Mouse (Mus musculus) bone marrow, adult 2 months (tissue): ENCODE data around the gene Reck. TPM values are rescaled to one million over a fixed set of nuclear protein-coding genes. Genes with fewer than 3 reads are reported as not detected.

Experiments used
- H3K27ac ChIP-seq: fragments of 200-500 bp; 2 replicates; pipeline ENCODE4 v1.5.1; 2012; ENCODE audit warnings: low read depth, mild to moderate bottlenecking, control low read depth, inconsistent platforms, low read length; ENCODE audit not compliant: control insufficient read depth, poor library complexity, insufficient read depth
- H3K4me1 ChIP-seq: fragments of 200-500 bp; 2 replicates; pipeline ENCODE4 v1.6.1; 2011; ENCODE audit warnings: low read length; ENCODE audit not compliant: control insufficient read depth, insufficient read depth
- H3K4me3 ChIP-seq: fragments of 200-500 bp; replicated peaks from 2 replicates; pipeline ENCODE3; 2011; ENCODE audit warnings: mild to moderate bottlenecking, low read depth, low read length, control low read depth; ENCODE audit not compliant: control insufficient read depth
- CTCF ChIP-seq: fragments of 200-500 bp; IDR thresholded peaks from 2 replicates; pipeline ENCODE4 v1.5.1; 2011; ENCODE audit warnings: low read length, control low read depth; ENCODE audit not compliant: control insufficient read depth, insufficient read depth
- POLR2A ChIP-seq: fragments of 200-500 bp; IDR thresholded peaks from 2 replicates; pipeline ENCODE4 v1.6.1; 2011; ENCODE audit warnings: low read depth, mild to moderate bottlenecking, control low read depth, low read length, borderline replicate concordance; ENCODE audit not compliant: control insufficient read depth
- WGBS: fragments of 180-500 bp; shearing (Covaris S2); methylation state at CpG from one replicate; pipeline ENCODE4 v1.1.7; 2018; 5-methylcytosine and 5-hydroxymethylcytosine counted together
- polyA plus RNA-seq: library from polyadenylated mRNA; stranded (reverse); fragments of >200 nt; gene quantifications from 2 replicates; pipeline ENCODE4 v1.2.4, GENCODE M21; 2011; ENCODE audit warnings: low replicate concordance; ENCODE audit not compliant: missing spikeins, insufficient read depth, insufficient read length

The Reck gene
- polyA plus RNA-seq, 1 experiment: 2.9 TPM

DNA sequence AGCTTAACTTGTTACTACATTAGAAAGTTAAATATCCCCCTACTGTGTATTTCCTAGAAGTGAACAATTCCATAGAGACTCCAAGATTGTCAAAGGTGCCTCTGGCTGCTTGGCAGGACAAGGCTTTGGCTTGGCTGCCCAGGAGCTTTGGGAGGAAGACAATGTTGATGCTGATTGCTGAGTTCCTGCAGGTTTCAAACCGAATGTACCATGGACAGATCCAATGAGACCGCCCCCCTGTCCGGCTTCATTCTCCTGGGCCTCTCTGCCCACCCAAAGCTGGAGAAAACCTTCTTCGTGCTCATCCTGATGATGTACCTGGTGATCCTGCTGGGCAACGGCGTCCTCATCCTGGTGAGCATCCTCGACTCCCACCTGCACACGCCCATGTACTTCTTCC lies 21.2 kb upstream of the Reck start:
- WGBS: 67% methylated on average over 8 of the region's 8 CpGs
- TF ChIP-seq CTCF: no peak
- TF ChIP-seq POLR2A: no peak
- no peak overlapping the region for H3K4me3 ChIP-seq
- no peak overlapping the region for H3K27ac ChIP-seq
- H3K4me1 ChIP-seq: no peaks in the 10 kb centered on the region

- no peak overlapping the region for H3K27ac ChIP-seq
- 83% methylated on average over 10 of the region's 10 CpGs for WGBS
- H3K4me3 ChIP-seq: no peak overlapping the region
- no peaks in the 10 kb centered on the region for H3K4me1 ChIP-seq
- no peak for TF ChIP-seq CTCF
Observed at GRCm38 (mm10) chr4:43859886-43860285, 15.4 kb upstream of the Reck start.

GRCm38 (mm10) chr4:43860744-43861519 lies 14.4 kb upstream of the Reck start:
- TF ChIP-seq CTCF: peak; percentile 75
- no peak for TF ChIP-seq POLR2A
- Histone ChIP-seq H3K4me1 (no peaks in the 10 kb centered on the region), H3K27ac (no peak overlapping the region), H3K4me3 (no peak overlapping the region)
- WGBS: 21% methylated on average over 14 of the region's 14 CpGs

DNA sequence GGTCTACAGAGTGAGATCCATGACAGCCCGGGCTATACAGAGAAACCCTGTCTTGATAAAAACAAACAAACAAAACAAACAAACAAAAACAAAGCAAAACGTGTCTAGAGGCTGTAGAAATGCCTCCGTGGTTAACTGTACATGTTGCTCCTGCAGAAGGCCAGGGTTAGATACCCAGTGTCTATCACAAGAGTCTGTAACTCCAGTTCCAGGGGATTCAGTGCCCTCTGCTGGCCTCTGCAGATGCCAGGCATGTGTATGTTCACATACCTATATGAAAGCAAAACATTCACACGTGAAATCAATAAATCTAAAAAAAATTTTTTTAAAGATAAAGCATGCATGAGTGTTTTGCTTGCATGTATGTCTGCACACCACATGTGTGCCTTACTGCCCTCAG lies 12.0 kb upstream of the Reck start:
- Histone ChIP-seq H3K4me3 (no peak overlapping the region), H3K27ac (no peak overlapping the region), H3K4me1 (no peaks in the 10 kb centered on the region)
- no peak for TF ChIP-seq CTCF
- TF ChIP-seq POLR2A: no peak
- WGBS: 48% methylated on average over 4 of the region's 4 CpGs

DNA sequence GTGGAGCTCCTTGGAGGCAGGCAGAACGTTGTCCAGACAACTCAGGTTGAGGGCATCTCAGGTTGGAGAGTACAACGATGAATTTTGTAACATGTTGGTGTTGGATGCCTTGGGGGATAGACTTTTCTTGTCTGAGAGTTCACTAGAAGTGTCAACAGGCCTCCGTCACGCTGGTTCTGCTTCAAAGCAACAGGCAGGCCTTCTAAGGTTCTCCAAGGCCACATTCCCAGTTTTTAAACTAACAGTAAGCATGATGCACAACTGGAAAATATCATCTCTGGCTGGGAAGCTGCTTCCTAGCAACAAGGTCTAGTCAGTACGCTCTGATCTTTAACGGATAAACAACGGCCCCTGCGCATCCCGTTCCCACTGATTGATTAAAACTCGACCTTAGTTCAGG lies 5.5 kb upstream of the Reck start:
- TF ChIP-seq POLR2A (no peak), CTCF (no peak)
- Histone ChIP-seq H3K4me1 (no peaks in the 10 kb centered on the region), H3K4me3 (no peak overlapping the region), H3K27ac (no peak overlapping the region)
- 86% methylated on average over 10 of the region's 10 CpGs for WGBS

DNA sequence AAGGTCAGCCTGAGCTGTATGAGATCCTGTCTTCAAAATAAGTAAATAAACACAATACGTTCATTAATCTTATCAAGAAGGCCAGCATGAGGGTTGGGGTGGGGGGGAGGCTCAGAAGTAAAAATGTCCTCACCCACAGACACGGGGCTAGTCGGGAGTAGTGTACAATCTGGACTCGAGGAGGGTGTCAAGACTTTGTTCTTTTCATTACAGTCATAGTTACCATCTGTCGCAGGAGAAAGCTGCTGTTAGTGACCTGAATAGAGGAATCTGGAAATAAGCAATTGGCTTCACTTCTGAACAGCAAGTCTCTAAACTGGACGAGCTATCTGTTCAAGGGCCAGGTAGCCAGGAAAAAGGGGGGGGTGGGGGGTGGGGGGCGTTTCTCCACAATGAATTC lies 829 bp upstream of the Reck start:
- no peak overlapping the region for H3K27ac ChIP-seq
- 48% methylated on average over 7 of the region's 7 CpGs for WGBS
- no peak overlapping the region for H3K4me3 ChIP-seq

GRCm38 (mm10) chr4:43875919-43876411 lies 635 bp downstream of the Reck start:
- H3K27ac ChIP-seq: no peak overlapping the region
- no peaks in the 10 kb centered on the region for H3K4me1 ChIP-seq
- TF ChIP-seq POLR2A (no peak), CTCF (no peak)
- WGBS: 2% methylated on average over 20 of the region's 20 CpGs
- H3K4me3 ChIP-seq: peak overlapping the region; percentile 44

More for the DNA sequence above, 829 bp upstream of the Reck start:
- no peaks in the 10 kb centered on the region for H3K4me1 ChIP-seq
- TF ChIP-seq POLR2A (no peak), CTCF (no peak)

DNA sequence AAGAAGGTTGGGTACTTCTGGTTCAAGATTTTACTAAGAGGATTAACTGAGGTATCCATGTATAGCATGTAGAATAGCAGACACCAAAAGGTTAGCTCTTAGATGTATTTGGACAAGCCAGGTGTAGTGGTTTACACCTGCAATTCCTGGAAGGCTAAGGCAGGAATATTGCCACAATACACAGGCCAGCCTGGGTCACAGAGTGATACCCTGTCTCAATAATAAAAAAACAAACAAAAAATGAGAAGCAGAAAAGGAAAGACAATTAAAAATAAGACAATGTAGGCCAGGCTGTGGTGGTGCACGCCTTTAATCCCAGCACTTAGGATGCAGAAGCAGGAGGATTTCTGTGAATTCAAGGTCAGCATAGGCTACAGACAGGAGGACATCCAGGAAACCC lies 1.9 kb downstream of the Reck start:
- Histone ChIP-seq H3K27ac (no peak overlapping the region), H3K4me3 (no peak overlapping the region), H3K4me1 (no peaks in the 10 kb centered on the region)
- WGBS: 76% methylated on average over 1 of the region's 1 CpGs
- TF ChIP-seq POLR2A (no peak), CTCF (no peak)
